Mouse (Mus musculus) heart, embryonic 16.5 days (tissue): Measurements from ENCODE around the gene Sytl3. TPM values are rescaled to one million over a fixed set of nuclear protein-coding genes. Genes with fewer than 3 reads are reported as not detected.
A peak's percentile ranks its signal among the peaks of the same experiment; 100 is the strongest.

Experiments
- ATAC-seq: fragments of 200-750 bp; cut with Nextera tagmentation; replicated peaks from 2 replicates; pipeline ENCODE4 v1.8.0; 2017; ENCODE audit warnings: moderate number of reproducible peaks; ENCODE audit not compliant: insufficient read depth, low FRiP score; ENCODE audit errors: extremely low read depth
- H3K27ac ChIP-seq: fragments of 300-500 bp; sonication (generic); 2 replicates; pipeline ENCODE4 v1.5.1; 2014; ENCODE audit warnings: mild to moderate bottlenecking, low read length, control low read depth, moderate library complexity
- H3K27me3 ChIP-seq: fragments of 300-500 bp; sonication (generic); 2 replicates; pipeline ENCODE4 v1.6.1; 2014; ENCODE audit warnings: low read length, mixed read lengths; ENCODE audit not compliant: control insufficient read depth, insufficient read depth
- H3K36me3 ChIP-seq: fragments of 300-500 bp; sonication (generic); 2 replicates; pipeline ENCODE4 v1.6.1; 2014; ENCODE audit not compliant: control insufficient read depth, insufficient read depth
- H3K4me1 ChIP-seq: fragments of 300-500 bp; sonication (generic); 2 replicates; pipeline ENCODE4 v1.6.1; 2014; ENCODE audit warnings: low read length, mixed read lengths; ENCODE audit not compliant: control insufficient read depth, insufficient read depth
- H3K4me2 ChIP-seq: fragments of 300-500 bp; sonication (generic); 2 replicates; pipeline ENCODE4 v1.6.1; 2014; ENCODE audit warnings: low read depth, mild to moderate bottlenecking, control low read depth, low read length
- H3K4me3 ChIP-seq: fragments of 300-500 bp; sonication (generic); 2 replicates; pipeline ENCODE4 v1.5.1; 2014; ENCODE audit warnings: mild to moderate bottlenecking, control low read depth, low read length
- H3K9ac ChIP-seq: fragments of 300-500 bp; sonication (generic); 2 replicates; pipeline ENCODE4 v1.6.1; 2014; ENCODE audit warnings: low read length, control low read depth
- H3K9me3 ChIP-seq: fragments of 300-500 bp; sonication (generic); replicated peaks from 2 replicates; pipeline ENCODE4 v1.6.1; 2016; ENCODE audit warnings: low read length; ENCODE audit not compliant: control insufficient read depth
- WGBS: fragments of 180-500 bp; shearing (Covaris S2); extraction: QIAGEN DNeasy Blood & Tissue Kit; methylation state at CpG from one replicate; pipeline ENCODE4 v1.1.7; 2014; 5-methylcytosine and 5-hydroxymethylcytosine counted together
- polyA plus RNA-seq: library from polyadenylated mRNA; unstranded; fragments of >200 nt; fragmentation: Nextera tagmentation; extraction: Ambion mirVana; gene quantifications from 2 replicates; pipeline ENCODE4 v1.2.1, GENCODE M21; 2015

The Sytl3 gene
- polyA plus RNA-seq, 1 experiment from 2014 or later: 5.2 TPM

- Histone ChIP-seq H3K9ac (no peak overlapping the region), H3K36me3 (peaks cover 59% of the 10 kb centered on the region), H3K9me3 (no peaks in the 10 kb centered on the region), H3K27ac (peak overlapping the region; percentile 71), H3K27me3 (no peaks in the 10 kb centered on the region), H3K4me1 (peaks cover 54% of the 10 kb centered on the region), H3K4me3 (no peak overlapping the region), H3K4me2 (no peak overlapping the region)
- ATAC-seq: no peak
- 68% methylated on average over 11 of the region's 11 CpGs for WGBS
Observed at GRCm38 (mm10) chr17:6743039-6743575, 84.2 kb downstream of the Sytl3 start.

- peaks cover 53% of the 10 kb centered on the region for H3K36me3 ChIP-seq
- no peak overlapping the region for H3K4me3 ChIP-seq
- 67% methylated on average over 11 of the region's 11 CpGs for WGBS
- no peaks in the 10 kb centered on the region for H3K9me3 ChIP-seq
- ATAC-seq: no peak
- peak overlapping the region; percentile 71 for H3K27ac ChIP-seq
- H3K9ac ChIP-seq: no peak overlapping the region
- peaks cover 61% of the 10 kb centered on the region for H3K4me1 ChIP-seq
- no peaks in the 10 kb centered on the region for H3K27me3 ChIP-seq
- H3K4me2 ChIP-seq: peak overlapping the region; percentile 9; the same call in 1 of the 2 replicates
Observed at GRCm38 (mm10) chr17:6743787-6744239, 84.9 kb downstream of the Sytl3 start.

GRCm38 (mm10) chr17:6744366-6744765, 85.5 kb downstream of the Sytl3 start:
- no peak for ATAC-seq
- Histone ChIP-seq H3K27ac (peak overlapping the region; percentile 66), H3K4me3 (no peak overlapping the region), H3K36me3 (peaks cover 48% of the 10 kb centered on the region), H3K27me3 (no peaks in the 10 kb centered on the region), H3K9me3 (no peaks in the 10 kb centered on the region), H3K4me1 (peaks cover 67% of the 10 kb centered on the region), H3K4me2 (no peak overlapping the region; the same call in 1 of the 2 replicates), H3K9ac (no peak overlapping the region)
- 66% methylated on average over 9 of the region's 9 CpGs for WGBS

GRCm38 (mm10) chr17:6744871-6745270, 86.0 kb downstream of the Sytl3 start:
- H3K27me3 ChIP-seq: no peaks in the 10 kb centered on the region
- no peaks in the 10 kb centered on the region for H3K9me3 ChIP-seq
- H3K27ac ChIP-seq: peak overlapping the region; percentile 66
- no peak overlapping the region for H3K4me3 ChIP-seq
- H3K9ac ChIP-seq: 0 out of 2 replicates have a peak overlapping the region, but pooled peaks have one; percentile 21
- H3K4me2 ChIP-seq: no peak overlapping the region
- peaks cover 71% of the 10 kb centered on the region for H3K4me1 ChIP-seq
- peaks cover 43% of the 10 kb centered on the region for H3K36me3 ChIP-seq
- no peak for ATAC-seq
- WGBS: 92% methylated on average over 14 of the region's 14 CpGs

GRCm38 (mm10) chr17:6745503-6745902, 86.6 kb downstream of the Sytl3 start:
- H3K27me3 ChIP-seq: no peaks in the 10 kb centered on the region
- 83% methylated on average over 5 of the region's 5 CpGs for WGBS
- ATAC-seq: no peak
- H3K36me3 ChIP-seq: peaks cover 40% of the 10 kb centered on the region
- H3K9ac ChIP-seq: no peak overlapping the region
- H3K4me3 ChIP-seq: no peak overlapping the region
- peaks cover 71% of the 10 kb centered on the region for H3K4me1 ChIP-seq
- no peak overlapping the region for H3K27ac ChIP-seq
- H3K4me2 ChIP-seq: no peak overlapping the region
- H3K9me3 ChIP-seq: no peaks in the 10 kb centered on the region

- H3K4me1 ChIP-seq: peaks cover 71% of the 10 kb centered on the region
- H3K9me3 ChIP-seq: no peaks in the 10 kb centered on the region
- H3K36me3 ChIP-seq: peaks cover 38% of the 10 kb centered on the region
- peak overlapping the region; percentile 95; the same call in 1 of the 2 replicates for H3K27ac ChIP-seq
- no peak for ATAC-seq
- no peak overlapping the region for H3K4me3 ChIP-seq
- WGBS: 73% methylated on average over 9 of the region's 9 CpGs
- H3K27me3 ChIP-seq: no peaks in the 10 kb centered on the region
- H3K9ac ChIP-seq: 0 out of 2 replicates have a peak overlapping the region, but pooled peaks have one; percentile 6
- no peak overlapping the region for H3K4me2 ChIP-seq
Observed at GRCm38 (mm10) chr17:6745975-6746374, 87.1 kb downstream of the Sytl3 start.

- WGBS: 67% methylated on average over 9 of the region's 9 CpGs
- Histone ChIP-seq H3K27me3 (no peaks in the 10 kb centered on the region), H3K36me3 (peaks cover 33% of the 10 kb centered on the region), H3K4me1 (peaks cover 71% of the 10 kb centered on the region), H3K27ac (peak overlapping the region; percentile 95), H3K9ac (no peak overlapping the region), H3K4me3 (no peak overlapping the region), H3K9me3 (no peaks in the 10 kb centered on the region), H3K4me2 (no peak overlapping the region)
- no peak for ATAC-seq
Observed at GRCm38 (mm10) chr17:6746452-6747231, 87.7 kb downstream of the Sytl3 start.

GRCm38 (mm10) chr17:6747478-6747877, 88.6 kb downstream of the Sytl3 start:
- Histone ChIP-seq H3K36me3 (peaks cover 31% of the 10 kb centered on the region), H3K27ac (peak overlapping the region; percentile 95), H3K4me3 (no peak overlapping the region), H3K4me2 (no peak overlapping the region), H3K4me1 (peaks cover 71% of the 10 kb centered on the region), H3K9me3 (no peaks in the 10 kb centered on the region), H3K27me3 (no peaks in the 10 kb centered on the region), H3K9ac (peak overlapping the region; percentile 52; the same call in 1 of the 2 replicates)
- WGBS: 30% methylated on average over 7 of the region's 7 CpGs
- ATAC-seq: peak; percentile 85
